Mouse (Mus musculus) hindbrain, embryonic 16.5 days (tissue): ENCODE data around the gene Vmn1r191. TPM values are rescaled to one million over a fixed set of nuclear protein-coding genes. Genes with fewer than 3 reads are reported as not detected.

ENCODE experiments used
- microRNA-seq: library from miRNA; unstranded; fragments of <30 nt; microRNA quantifications from one replicate; pipeline ENCODE4, GENCODE M21; 2017
- polyA plus RNA-seq: library from polyadenylated mRNA; unstranded; fragments of >200 nt; fragmentation: Nextera tagmentation; extraction: Ambion mirVana; gene quantifications from 2 replicates; pipeline ENCODE4 v1.2.1, GENCODE M21; 2015

Gene Vmn1r191
- polyA plus RNA-seq, 1 experiment from 2014 or later: not detected

Small RNA genes within 50 kb of the gene (microRNA-seq; reads per million reads assigned to microRNA genes)
- not detected for gene Gm23282
- not detected for gene Gm25084

Other genes with a start within 250 kb of the Vmn1r191 start
- 10.6 and 12.4 TPM in 2 replicates for gene Zfp184, start 238.9 kb downstream of the Vmn1r191 start, polyA plus RNA-seq
- not detected in 2 replicates for gene Pom121l2, start 202.8 kb downstream of the Vmn1r191 start, polyA plus RNA-seq
- gene Prss16, start 174.2 kb downstream of the Vmn1r191 start, polyA plus RNA-seq: not detected in 2 replicates
- not detected in 2 replicates for gene Hist1h2ah, start 148.4 kb downstream of the Vmn1r191 start, polyA plus RNA-seq
- gene Hist1h2bk, start 148.1 kb downstream of the Vmn1r191 start, polyA plus RNA-seq: 0.70 and 0.87 TPM in 2 replicates
- gene Hist1h4i, start 142.6 kb downstream of the Vmn1r191 start, polyA plus RNA-seq: 6.5 and 6.7 TPM in 2 replicates
- gene Hist1h2ag, start 141.0 kb downstream of the Vmn1r191 start, polyA plus RNA-seq: 3.0 and 5.8 TPM in 2 replicates
- gene Hist1h2bj, start 140.8 kb downstream of the Vmn1r191 start, polyA plus RNA-seq: 2.2 and 2.5 TPM in 2 replicates
- not detected in 2 replicates for gene Vmn1r188, start 99.5 kb downstream of the Vmn1r191 start, polyA plus RNA-seq
- gene Vmn1r189, start 78.1 kb downstream of the Vmn1r191 start, polyA plus RNA-seq: not detected in 2 replicates
- not detected in 2 replicates for gene Vmn1r192, start 7.2 kb upstream of the Vmn1r191 start, polyA plus RNA-seq
- not detected in 2 replicates for gene Vmn1r193, start 39.2 kb upstream of the Vmn1r191 start, polyA plus RNA-seq
- not detected in 2 replicates for gene Vmn1r194, start 60.2 kb upstream of the Vmn1r191 start, polyA plus RNA-seq
- gene Vmn1r195, start 86.6 kb upstream of the Vmn1r191 start, polyA plus RNA-seq: not detected in 2 replicates
- not detected in 2 replicates for gene Vmn1r196, start 106.0 kb upstream of the Vmn1r191 start, polyA plus RNA-seq
- gene Vmn1r197, start 140.6 kb upstream of the Vmn1r191 start, polyA plus RNA-seq: not detected in 2 replicates
- not detected in 2 replicates for gene Vmn1r198, start 166.4 kb upstream of the Vmn1r191 start, polyA plus RNA-seq
- not detected in 2 replicates for gene Vmn1r199, start 195.8 kb upstream of the Vmn1r191 start, polyA plus RNA-seq
- 0.10 TPM in 1 of 2 replicates, not detected in the other for gene Vmn1r200, start 206.4 kb upstream of the Vmn1r191 start, polyA plus RNA-seq